Comparison of ENCODE assay signal across 8 mouse cellular contexts in the genomic region with DNA sequence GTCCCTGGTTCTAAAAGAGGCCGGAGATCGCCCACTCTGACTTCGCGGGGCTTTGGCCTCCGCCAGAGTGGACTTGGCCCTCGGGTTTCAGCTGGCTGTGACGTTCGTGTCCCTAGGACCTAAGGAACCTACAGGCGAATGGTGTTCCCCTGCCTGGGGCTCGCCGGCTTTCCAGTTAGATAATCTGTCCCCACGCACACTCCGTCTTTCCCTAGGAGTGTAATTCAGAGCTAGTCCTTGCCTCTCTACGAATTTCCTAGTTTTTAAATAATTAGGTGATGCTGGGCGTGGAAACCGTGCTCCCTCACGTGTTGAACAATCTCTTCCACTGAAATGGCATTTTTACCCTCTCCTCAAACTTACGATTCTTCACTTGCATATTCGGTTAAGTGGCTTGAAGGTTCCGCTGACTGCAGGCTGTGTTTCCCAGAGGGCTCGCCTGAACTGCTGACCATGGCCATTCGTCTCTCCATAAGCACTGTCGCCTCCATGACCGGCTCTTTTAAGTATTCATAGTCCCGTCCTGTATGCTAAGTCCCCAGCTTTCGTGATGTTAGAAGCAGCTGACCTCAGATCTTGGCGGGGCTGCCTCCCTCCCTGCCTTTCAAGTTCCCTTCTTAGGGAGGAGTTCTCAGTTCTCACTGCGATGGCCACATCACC. TPM values are rescaled to one million over a fixed set of nuclear protein-coding genes. Genes with fewer than 3 reads are reported as not detected.
A peak's percentile ranks its signal among the peaks of the same experiment; 100 is the strongest.
DNase-seq lines count a peak whose midpoint lies in the region; ATAC-seq and TF ChIP-seq lines count a peak whose summit lies in the region.

No protein-coding gene starts in this region.

- H3K4me2 ChIP-seq in kidney, embryonic 14.5 days (replicated peaks; ENCODE audit: low read depth, low read length), result peak overlapping the region; percentile 95
- H3K4me2 ChIP-seq in forebrain, embryonic 12.5 days, result peak overlapping the region; percentile 96
- peak overlapping the region; percentile 76 for H3K4me2 ChIP-seq in intestine, postnatal 0 days (replicated peaks; ENCODE audit: low read depth)
- peak overlapping the region; percentile 89 for H3K4me2 ChIP-seq in stomach, postnatal 0 days (replicated peaks; ENCODE audit: low read depth)

- DNase-seq in kidney, adult 11 months, result no peak
- peak; percentile 37 for DNase-seq in NIH3T3 (ENCODE audit: low read depth)
- peak; percentile 30 for DNase-seq in stomach, postnatal 0 days (ENCODE audit: low spot score)
- DNase-seq in left cerebral cortex, postnatal 10 days (ENCODE audit: extremely low spot score in 1 of 2, low spot score in 2 of 2), result no peak

- TF ChIP-seq EP300 in stomach, postnatal 0 days (optimal IDR thresholded peaks at IDR 0.05), result no peak

- intact Hi-C loops in left cerebral cortex, postnatal 10 days (cut with DNase I), result no loop called here

- peak overlapping the region; percentile 98 for H3K27ac ChIP-seq in kidney, embryonic 14.5 days (ENCODE audit: low read depth, low read length)
- H3K27ac ChIP-seq in forebrain, embryonic 12.5 days, result peak overlapping the region; percentile 99
- peak overlapping the region; percentile 98 for H3K27ac ChIP-seq in intestine, postnatal 0 days (ENCODE audit: low read depth, low read length)
- peak overlapping the region; percentile 58 for H3K27ac ChIP-seq in macrophage
- H3K27ac ChIP-seq in stomach, postnatal 0 days (replicated peaks), result peak overlapping the region; percentile 98

- ATAC-seq in kidney, embryonic 14.5 days (ENCODE audit: low FRiP score, low TSS enrichment), result no peak
- no peak; the same call in 1 of the 2 replicates for ATAC-seq in forebrain, embryonic 12.5 days (ENCODE audit: low FRiP score)
- ATAC-seq in intestine, postnatal 0 days, result no peak
- ATAC-seq in stomach, postnatal 0 days (ENCODE audit: low FRiP score, low TSS enrichment), result peak; percentile 45

- H3K36me3 ChIP-seq in kidney, embryonic 14.5 days (ENCODE audit: control insufficient read depth, insufficient read depth, low read length), result peaks cover 7% of the 10 kb centered on the region; the same call in 1 of the 2 replicates
- peaks cover 9% of the 10 kb centered on the region for H3K36me3 ChIP-seq in forebrain, embryonic 12.5 days (replicated peaks)
- H3K36me3 ChIP-seq in intestine, postnatal 0 days (ENCODE audit: control insufficient read depth, insufficient read depth), result peaks cover 6% of the 10 kb centered on the region; the same call in 1 of the 2 replicates
- H3K36me3 ChIP-seq in macrophage (ENCODE audit: inconsistent target), result no peaks in the 10 kb centered on the region
- no peaks in the 10 kb centered on the region for H3K36me3 ChIP-seq in stomach, postnatal 0 days (ENCODE audit: control insufficient read depth, insufficient read depth, low read length)

- H3K4me3 ChIP-seq in kidney, embryonic 14.5 days (ENCODE audit: low read length), result peak overlapping the region; percentile 90
- peak overlapping the region; percentile 86 for H3K4me3 ChIP-seq in forebrain, embryonic 12.5 days (replicated peaks)
- peak overlapping the region; percentile 77 for H3K4me3 ChIP-seq in intestine, postnatal 0 days (ENCODE audit: low read depth, low read length)
- peak overlapping the region; percentile 66 for H3K4me3 ChIP-seq in macrophage (ENCODE audit: inconsistent target)
- peak overlapping the region; percentile 78 for H3K4me3 ChIP-seq in stomach, postnatal 0 days (ENCODE audit: low read depth, low read length)

- H3K9me3 ChIP-seq in kidney, embryonic 14.5 days (ENCODE audit: control insufficient read depth, low read length), result no peaks in the 10 kb centered on the region
- no peaks in the 10 kb centered on the region for H3K9me3 ChIP-seq in forebrain, embryonic 12.5 days
- no peaks in the 10 kb centered on the region for H3K9me3 ChIP-seq in intestine, postnatal 0 days (ENCODE audit: control insufficient read depth)
- no peaks in the 10 kb centered on the region for H3K9me3 ChIP-seq in stomach, postnatal 0 days (ENCODE audit: control insufficient read depth, low read length)

- H3K9ac ChIP-seq in kidney, embryonic 14.5 days (ENCODE audit: low read depth, low read length), result peak overlapping the region; percentile 97
- H3K9ac ChIP-seq in forebrain, embryonic 12.5 days, result peak overlapping the region; percentile 84
- peak overlapping the region; percentile 78 for H3K9ac ChIP-seq in intestine, postnatal 0 days (ENCODE audit: low read depth, low read length)
- peak overlapping the region; percentile 89 for H3K9ac ChIP-seq in stomach, postnatal 0 days (ENCODE audit: low read length)

- TF ChIP-seq CTCF in intestine, postnatal 0 days (IDR thresholded peaks at IDR 0.05; ENCODE audit: low read depth), result no peak
- no peak for TF ChIP-seq CTCF in stomach, postnatal 0 days (IDR thresholded peaks at IDR 0.05; ENCODE audit: low read depth)

- WGBS in kidney, embryonic 14.5 days, result under 1% methylated on average over 28 of the region's 28 CpGs
- WGBS in forebrain, embryonic 12.5 days, result 1% methylated on average over 28 of the region's 28 CpGs
- WGBS in intestine, postnatal 0 days, result under 1% methylated on average over 28 of the region's 28 CpGs
- WGBS in macrophage (ENCODE audit: missing documents), result under 1% methylated on average over 28 of the region's 28 CpGs
- under 1% methylated on average over 28 of the region's 28 CpGs for WGBS in stomach, postnatal 0 days

- peaks cover 11% of the 10 kb centered on the region; the same call in 1 of the 2 replicates for H3K4me1 ChIP-seq in kidney, embryonic 14.5 days (ENCODE audit: control insufficient read depth, insufficient read depth, low read length)
- H3K4me1 ChIP-seq in forebrain, embryonic 12.5 days, result peaks cover 15% of the 10 kb centered on the region
- peaks cover 5% of the 10 kb centered on the region for H3K4me1 ChIP-seq in intestine, postnatal 0 days (replicated peaks; ENCODE audit: control insufficient read depth, insufficient read depth, low read length)
- H3K4me1 ChIP-seq in stomach, postnatal 0 days (replicated peaks; ENCODE audit: control insufficient read depth, insufficient read depth), result no peaks in the 10 kb centered on the region

- no peaks in the 10 kb centered on the region for H3K27me3 ChIP-seq in kidney, embryonic 14.5 days (ENCODE audit: control insufficient read depth, insufficient read depth, low read length)
- H3K27me3 ChIP-seq in forebrain, embryonic 12.5 days, result no peaks in the 10 kb centered on the region
- H3K27me3 ChIP-seq in intestine, postnatal 0 days (replicated peaks; ENCODE audit: control insufficient read depth, insufficient read depth, low read length), result no peaks in the 10 kb centered on the region
- no peaks in the 10 kb centered on the region for H3K27me3 ChIP-seq in stomach, postnatal 0 days (ENCODE audit: control insufficient read depth, insufficient read depth, low read length)

- peaks cover 51% of the 10 kb centered on the region for H3K79me2 ChIP-seq in macrophage (ENCODE audit: inconsistent target)

RNA-seq across cellular contexts. Expression of a gene that starts 0.8 kb away (rescaled TPM):
- polyA plus RNA-seq in kidney, embryonic 14.5 days (2014; fragmentation: Nextera tagmentation; extraction: Ambion mirVana), result 135 and 187 TPM in 2 replicates
- polyA plus RNA-seq in forebrain, embryonic 12.5 days (2016; fragmentation: Nextera tagmentation; extraction: Ambion mirVana), result 173 and 188 TPM in 2 replicates
- 20.8 and 22.1 TPM in 2 replicates for polyA plus RNA-seq in intestine, postnatal 0 days (2015; fragmentation: Nextera tagmentation; extraction: Ambion mirVana)
- total RNA-seq in macrophage (2018; cell fraction: chromatin; rRNA removed), result 10 to 100 TPM; 22.7 to 78.3 (median 59.0) TPM
- 10 to 100 TPM; 20.5 to 32.5 (median 26.3) TPM for total RNA-seq in macrophage (2018; cell fraction: cytosol; rRNA removed)
- total RNA-seq in macrophage (2018; cell fraction: nucleus; rRNA removed), result 10 to 100 TPM; 18.3 to 68.9 (median 34.7) TPM
- polyA plus RNA-seq in macrophage (2018), result 27.7 to 58.5 TPM (median 38.8 TPM) in 3 replicates
- 29.1 and 29.3 TPM in 2 replicates for polyA plus RNA-seq in stomach, postnatal 0 days (2015; fragmentation: Nextera tagmentation; extraction: Ambion mirVana)
- total RNA-seq in left cerebral cortex, postnatal 10 days (2021), result 10 to 100 TPM; 73.5 to 76.0 TPM

Comparison
In these comparisons a context has a peak if more than half of its experiments do, and no peak if none do; other contexts are left out.
1. DNase-seq: peak in NIH3T3 (single experiment) and stomach, postnatal 0 days (single experiment); none in kidney, adult 11 months (single experiment) and left cerebral cortex, postnatal 10 days (0 of 2).
2. Peak in every context shown above with its lines, with median percentiles within 50 percentile points of each other: H3K27ac ChIP-seq, H3K4me2 ChIP-seq, H3K4me3 ChIP-seq and H3K9ac ChIP-seq.